Mouse (Mus musculus) sigmoid colon, adult 10 weeks (tissue): ENCODE measurements around the gene Olfr324. TPM values are rescaled to one million over a fixed set of nuclear protein-coding genes. Genes with fewer than 3 reads are reported as not detected.

Experiments used
- polyA plus RNA-seq: library from polyadenylated mRNA; stranded (reverse); fragments of 350-450 nt; fragmentation: Illumina TruSeq; extraction: RNeasy Lipid Tissue Mini Kit (QIAGEN cat#74804); gene quantifications from one replicate; pipeline ENCODE4 v1.2.3, GENCODE M21; 2014; ENCODE audit warnings: low read depth, low replicate concordance

Gene Olfr324
- not detected for polyA plus RNA-seq

GRCm38 (mm10) chr11:58594814-58595213, at the start of gene Olfr324:
TSS of gene Olfr324 (plus strand) at chr11:58595114.

GRCm38 (mm10) chr11:58546322-58546721, 48.6 kb upstream of the Olfr324 start, which contains the start of gene Olfr329-ps:
TSS of gene Olfr329-ps (minus strand) at chr11:58546422.

GRCm38 (mm10) chr11:58555536-58555935, 39.4 kb upstream of the Olfr324 start, which contains the start of gene Olfr328:
TSS of gene Olfr328 (minus strand) at chr11:58555636.

GRCm38 (mm10) chr11:58570405-58570804, 24.5 kb upstream of the Olfr324 start, which contains the start of gene Olfr224:
TSS of gene Olfr224 (minus strand) at chr11:58570553.

GRCm38 (mm10) chr11:58577430-58577829, 17.5 kb upstream of the Olfr324 start, which contains the start of gene Olfr325:
TSS of gene Olfr325 (plus strand) at chr11:58577730.

GRCm38 (mm10) chr11:58615975-58616374, 21.1 kb downstream of the Olfr324 start, which contains the start of gene 2210407C18Rik:
TSS of gene 2210407C18Rik (minus strand) at chr11:58616075.

GRCm38 (mm10) chr11:58630401-58630800, 35.5 kb downstream of the Olfr324 start, which contains the start of gene Olfr323:
TSS of gene Olfr323 (minus strand) at chr11:58630501.

GRCm38 (mm10) chr11:58640272-58640867, 45.5 kb downstream of the Olfr324 start, which contains the start of gene Trim58:
TSS of gene Trim58 (plus strand) at chr11:58640465.

Other genes starting within 250 kb of the Olfr324 start
- 5,512 TPM for gene Lypd8, start 216.1 kb upstream of the Olfr324 start, polyA plus RNA-seq
- gene 1810065E05Rik, start 174.0 kb upstream of the Olfr324 start, polyA plus RNA-seq = 220 TPM
- gene Gm12253, start 162.6 kb upstream of the Olfr324 start, polyA plus RNA-seq = not detected
- gene Lypd9, start 142.2 kb upstream of the Olfr324 start, polyA plus RNA-seq = not detected
- not detected for gene Olfr30, start 132.8 kb upstream of the Olfr324 start, polyA plus RNA-seq
- 0.13 TPM for gene Olfr332, start 102.6 kb upstream of the Olfr324 start, polyA plus RNA-seq
- gene Olfr331, start 92.5 kb upstream of the Olfr324 start, polyA plus RNA-seq = not detected
- gene Olfr330, start 60.3 kb upstream of the Olfr324 start, polyA plus RNA-seq = not detected
- not detected for gene Olfr329-ps, start 48.7 kb upstream of the Olfr324 start, polyA plus RNA-seq
- not detected for gene Olfr328, start 39.5 kb upstream of the Olfr324 start, polyA plus RNA-seq
- not detected for gene Olfr224, start 24.6 kb upstream of the Olfr324 start, polyA plus RNA-seq
- not detected for gene Olfr325, start 17.4 kb upstream of the Olfr324 start, polyA plus RNA-seq
- gene 2210407C18Rik, start 21.0 kb downstream of the Olfr324 start, polyA plus RNA-seq = 45.8 TPM
- not detected for gene Olfr323, start 35.4 kb downstream of the Olfr324 start, polyA plus RNA-seq
- not detected for gene Trim58, start 45.4 kb downstream of the Olfr324 start, polyA plus RNA-seq
- gene Olfr322, start 63.7 kb downstream of the Olfr324 start, polyA plus RNA-seq = not detected
- not detected for gene Olfr320, start 86.0 kb downstream of the Olfr324 start, polyA plus RNA-seq
- gene Olfr319, start 104.0 kb downstream of the Olfr324 start, polyA plus RNA-seq = not detected
- gene Olfr318, start 128.9 kb downstream of the Olfr324 start, polyA plus RNA-seq = not detected
- gene Olfr317, start 144.1 kb downstream of the Olfr324 start, polyA plus RNA-seq = not detected
- gene Olfr316, start 157.6 kb downstream of the Olfr324 start, polyA plus RNA-seq = not detected
- not detected for gene Olfr315, start 178.1 kb downstream of the Olfr324 start, polyA plus RNA-seq
- not detected for gene Olfr314, start 187.8 kb downstream of the Olfr324 start, polyA plus RNA-seq
- gene Fam183b, start 206.8 kb downstream of the Olfr324 start, polyA plus RNA-seq = not detected
- not detected for gene Olfr313, start 219.9 kb downstream of the Olfr324 start, polyA plus RNA-seq
- gene Olfr312, start 234.1 kb downstream of the Olfr324 start, polyA plus RNA-seq = not detected
- not detected for gene Olfr311, start 244.1 kb downstream of the Olfr324 start, polyA plus RNA-seq